ENCODE assay signal across 11 mouse cellular contexts in genomic region chr1:51930584-51930983, GRCm38 (mm10). TPM values are rescaled to one million over a fixed set of nuclear protein-coding genes. Genes with fewer than 3 reads are reported as not detected.
DNase-seq lines count a peak whose midpoint lies in the region; ATAC-seq and TF ChIP-seq lines count a peak whose summit lies in the region.
"Had no signal": no experiment of that assay in that cellular context is flagged by ENCODE, and none has a peak within 500 bp of the region (broad histone marks: within the 10 kb centered on the region; RNA-seq: fewer than 3 reads in every experiment).

No protein-coding gene starts in this region.

- H3K9ac ChIP-seq in MEL (ENCODE audit: control insufficient read depth, low read depth, low read length, poor library complexity, severe bottlenecking) = peak overlapping the region; percentile 5; the same call in 1 of the 2 replicates
- H3K9ac ChIP-seq: intestine, embryonic 15.5 days; neural tube, embryonic 15.5 days had no signal

- H3K4me3 ChIP-seq in MEL (ENCODE audit: control insufficient read depth in 1 of 2, insufficient read depth in 1 of 2, low read depth in 2 of 2, low read length in 2 of 2) = peak overlapping the region; percentile 19 to 45
- H3K4me3 ChIP-seq: intestine, embryonic 15.5 days; left cerebral cortex, adult 2 months; neural tube, embryonic 15.5 days had no signal

- no peak for TF ChIP-seq POLR2A in MEL (IDR thresholded peaks at IDR 0.05; ENCODE audit: control insufficient read depth in 1 of 2, insufficient read depth in 1 of 2, low read depth in 1 of 2, low read length in 2 of 2, poor library complexity in 1 of 2)

- peaks cover 0 to 19% of the 10 kb centered on the region in 2 experiments; a peak in 2 of 4 replicates for H3K36me3 ChIP-seq in MEL (ENCODE audit: control insufficient read depth in 1 of 2, insufficient read depth in 2 of 2, low read length in 2 of 2)
- H3K36me3 ChIP-seq: intestine, embryonic 15.5 days; neural tube, embryonic 15.5 days had no signal

- H3K27ac ChIP-seq in MEL (ENCODE audit: control insufficient read depth, low read depth, low read length) = peak overlapping the region; percentile 3; the same call in 1 of the 2 replicates
- H3K27ac ChIP-seq: intestine, embryonic 15.5 days; left cerebral cortex, adult 2 months; neural tube, embryonic 15.5 days had no signal

- ATAC-seq in megakaryocyte progenitor cell, adult 5-6 weeks (replicated peaks; ENCODE audit: poor library complexity) = peak; percentile 73
- ATAC-seq: intestine, embryonic 15.5 days had no signal

- peaks cover 14 to 27% of the 10 kb centered on the region in 2 experiments for H3K4me1 ChIP-seq in MEL (ENCODE audit: control insufficient read depth in 1 of 2, insufficient read depth in 2 of 2, low read length in 2 of 2)
- H3K4me1 ChIP-seq: neural tube, embryonic 15.5 days had no signal

- TF ChIP-seq RAD21 in MEL (IDR thresholded peaks at IDR 0.05; ENCODE audit: low read depth, low read length) = no peak

- TF ChIP-seq CTCF in MEL (IDR thresholded peaks at IDR 0.05 in 2 of 3, conservative IDR thresholded peaks at IDR 0.05 in 1 of 3; ENCODE audit: control insufficient read depth in 1 of 3, insufficient read depth in 1 of 3, low read depth in 2 of 3, low read length in 3 of 3, poor library complexity in 1 of 3, severe bottlenecking in 1 of 3) = no peak

- H3K79me2 ChIP-seq in MEL (ENCODE audit: control insufficient read depth, insufficient read depth, low read length, poor library complexity) = no peaks in the 10 kb centered on the region

- peak; percentile 11 to 71; a peak in 3 of 4 replicates for TF ChIP-seq EP300 in MEL (IDR thresholded peaks at IDR 0.05; ENCODE audit: low read depth in 1 of 2, low read length in 2 of 2)

- H3K9me3 ChIP-seq in MEL (replicated peaks; ENCODE audit: insufficient read depth, low read length) = no peaks in the 10 kb centered on the region
- H3K9me3 ChIP-seq: intestine, embryonic 15.5 days; neural tube, embryonic 15.5 days had no signal

- peaks cover 0 to 2% of the 10 kb centered on the region in 2 experiments; a peak in 2 of 4 replicates for H3K27me3 ChIP-seq in MEL (ENCODE audit: control insufficient read depth in 1 of 2, insufficient read depth in 2 of 2, low read length in 2 of 2)
- H3K27me3 ChIP-seq: intestine, embryonic 15.5 days; neural tube, embryonic 15.5 days had no signal

- DNase-seq in layer of hippocampus, adult 9-11 months = peak; percentile 39
- no peak for DNase-seq in layer of hippocampus, postnatal 10 days (ENCODE audit: low spot score in 2 of 2)
- peak; percentile 89 for DNase-seq in MEL (ENCODE audit: low read depth, low spot score)
- peak; percentile 56 for DNase-seq in c-Kit-positive CD71-negative TER-119-negative erythroid progenitor cells, embryonic 14.5 days (ENCODE audit: low read depth)
- no peak for DNase-seq in ovary, postnatal 36 days (ENCODE audit: low spot score)
- DNase-seq in adrenal gland, postnatal 10 days = no peak
- DNase-seq: adrenal gland, postnatal 14 days had no signal

TF ChIP-seq in MEL, 35 proteins besides CTCF, POLR2A, EP300 and RAD21:
- no peak for TF ChIP-seq USF2 (IDR thresholded peaks at IDR 0.05; ENCODE audit: borderline replicate concordance in 1 of 2, insufficient read depth in 1 of 2, low read depth in 1 of 2, low read length in 2 of 2)
- peak; percentile 13; the same call in 1 of the 2 replicates for TF ChIP-seq ZC3H11A (IDR thresholded peaks at IDR 0.05; ENCODE audit: low read depth, low read length)
- TF ChIP-seq KAT2A (conservative IDR thresholded peaks at IDR 0.05; ENCODE audit: low read depth, low read length) = no peak
- TF ChIP-seq RCOR1 (IDR thresholded peaks at IDR 0.05; ENCODE audit: low read depth, low read length) = peak; percentile 66; the same call in 1 of the 2 replicates
- TF ChIP-seq ZNF384 (IDR thresholded peaks at IDR 0.05; ENCODE audit: low read depth, low read length) = no peak
- TF ChIP-seq ETS1 (IDR thresholded peaks at IDR 0.05; ENCODE audit: low read depth, low read length) = peak; percentile 66
- no peak for TF ChIP-seq SMC3 (IDR thresholded peaks at IDR 0.05; ENCODE audit: low read depth, low read length)
- no peak for TF ChIP-seq MYC (IDR thresholded peaks at IDR 0.05; ENCODE audit: low read depth, low read length)

RNA-seq across cellular contexts. Expression of gene Myo1b, which starts 14.7 kb away (rescaled TPM):
- total RNA-seq in layer of hippocampus, postnatal 10 days (2021) = 10 to 100 TPM; 40.4 to 52.1 TPM
- total RNA-seq in MEL (2012; rRNA removed) = not detected in 2 replicates
- polyA plus RNA-seq in MEL (2012; ENCODE audit: insufficient read depth in 1 of 2, insufficient read length in 2 of 2, low read depth in 1 of 2, low replicate concordance in 2 of 2, missing spikeins in 1 of 2) = not detected
- total RNA-seq in megakaryocyte progenitor cell, adult 5-6 weeks (2015) = 2.0 and 3.3 TPM in 2 replicates
- 5.2 and 5.8 TPM in 2 replicates for total RNA-seq in megakaryocyte progenitor cell, adult 5-6 weeks (2017)
- total RNA-seq in adrenal gland, postnatal 10 days (2021) = 10 to 100 TPM; 82.6 to 87.9 TPM

RNA-seq across cellular contexts. Expression of gene Stat4, which starts 56.4 kb away (rescaled TPM):
- 1 to 10 TPM; 1.6 to 2.0 TPM for total RNA-seq in layer of hippocampus, postnatal 10 days (2021)
- not detected in 2 replicates for total RNA-seq in MEL (2012; rRNA removed)
- not detected for polyA plus RNA-seq in MEL (2012; ENCODE audit: insufficient read depth in 1 of 2, insufficient read length in 2 of 2, low read depth in 1 of 2, low replicate concordance in 2 of 2, missing spikeins in 1 of 2)
- total RNA-seq in megakaryocyte progenitor cell, adult 5-6 weeks (2015) = 36.2 and 42.3 TPM in 2 replicates
- total RNA-seq in megakaryocyte progenitor cell, adult 5-6 weeks (2017) = 22.0 and 25.5 TPM in 2 replicates
- total RNA-seq in adrenal gland, postnatal 10 days (2021) = 1 to 10 TPM; 1.7 to 2.1 TPM

Comparison
In these comparisons a context has a peak if more than half of its experiments do, and no peak if none do; other contexts are left out.
1. DNase-seq: peak in layer of hippocampus, adult 9-11 months (single experiment), MEL (single experiment) and c-Kit-positive CD71-negative TER-119-negative erythroid progenitor cells, embryonic 14.5 days (single experiment); none in layer of hippocampus, postnatal 10 days (0 of 2), ovary, postnatal 36 days (single experiment) and adrenal gland, postnatal 10 days (single experiment).
2. RNA of gene Myo1b, which starts 14.7 kb away (total RNA-seq): 82.6 to 87.9 TPM in adrenal gland, postnatal 10 days and 40.4 to 52.1 TPM in layer of hippocampus, postnatal 10 days; 2.0 to 5.8 TPM in megakaryocyte progenitor cell, adult 5-6 weeks and not detected in MEL; every median in the first group is over 4 times any median in the second.
3. RNA of gene Stat4, which starts 56.4 kb away (total RNA-seq): 22.0 to 42.3 TPM in megakaryocyte progenitor cell, adult 5-6 weeks; 1.7 to 2.1 TPM in adrenal gland, postnatal 10 days, 1.6 to 2.0 TPM in layer of hippocampus, postnatal 10 days and not detected in MEL; every median in the first group is over 4 times any median in the second.